ENCODE assay signal across 9 mouse cellular contexts in genomic region chr1:92680668-92681603, GRCm38 (mm10). TPM values are rescaled to one million over a fixed set of nuclear protein-coding genes. Genes with fewer than 3 reads are reported as not detected.
DNase-seq lines count a peak whose midpoint lies in the region; ATAC-seq and TF ChIP-seq lines count a peak whose summit lies in the region.
"Had no signal": no experiment of that assay in that cellular context is flagged by ENCODE, and none has a peak within 500 bp of the region (broad histone marks: within the 10 kb centered on the region; RNA-seq: fewer than 3 reads in every experiment).

No protein-coding gene starts in this region.

- H3K4me3 ChIP-seq in hindbrain, postnatal 0 days (ENCODE audit: low read length) = no peak overlapping the region
- no peak overlapping the region for H3K4me3 ChIP-seq in midbrain, embryonic 13.5 days (replicated peaks)

- no peaks in the 10 kb centered on the region for H3K36me3 ChIP-seq in hindbrain, postnatal 0 days (ENCODE audit: insufficient read depth, low read length)
- H3K36me3 ChIP-seq in midbrain, embryonic 13.5 days = no peaks in the 10 kb centered on the region

- H3K4me2 ChIP-seq in hindbrain, postnatal 0 days (ENCODE audit: low read depth, low read length) = peak overlapping the region; percentile 22; the same call in 1 of the 2 replicates
- H3K4me2 ChIP-seq in midbrain, embryonic 13.5 days (replicated peaks) = peak overlapping the region; percentile 17; the same call in 1 of the 2 replicates

- TF ChIP-seq CTCF in Patski (IDR thresholded peaks at IDR 0.05) = no peak
- TF ChIP-seq CTCF in hindbrain, postnatal 0 days (IDR thresholded peaks at IDR 0.05; ENCODE audit: low read depth) = peak; percentile 40

- CTCF ChIA-PET in Patski (lab: Charles Lee) = interaction anchor here (0.9 to 1.4 kb wide), 5 partner anchors 10 to 152 kb away, joined by 3 to 4 read pairs (median 3); partner anchors contain the start of gene Otos

- 0 out of 2 replicates have a peak, but pooled peaks cover 8% of the 10 kb centered on the region for H3K4me1 ChIP-seq in hindbrain, postnatal 0 days (ENCODE audit: insufficient read depth, low read length)
- H3K4me1 ChIP-seq in midbrain, embryonic 13.5 days (replicated peaks) = peaks cover 14% of the 10 kb centered on the region

- WGBS in hindbrain, postnatal 0 days = 15% methylated on average over 16 of the region's 16 CpGs
- 17% methylated on average over 16 of the region's 16 CpGs for WGBS in midbrain, embryonic 13.5 days

- H3K27me3 ChIP-seq in Patski = no peaks in the 10 kb centered on the region
- no peaks in the 10 kb centered on the region for H3K27me3 ChIP-seq in hindbrain, postnatal 0 days (ENCODE audit: insufficient read depth, low read length)
- no peaks in the 10 kb centered on the region for H3K27me3 ChIP-seq in midbrain, embryonic 13.5 days

- H3K27ac ChIP-seq in hindbrain, postnatal 0 days = no peak overlapping the region
- peak overlapping the region; percentile 2; the same call in 1 of the 2 replicates for H3K27ac ChIP-seq in midbrain, embryonic 13.5 days
- H3K27ac ChIP-seq: macrophage had no signal

- no peak overlapping the region for H3K9ac ChIP-seq in hindbrain, postnatal 0 days (replicated peaks; ENCODE audit: low read length)
- no peak overlapping the region for H3K9ac ChIP-seq in midbrain, embryonic 13.5 days (replicated peaks)

- no peaks in the 10 kb centered on the region for H3K9me3 ChIP-seq in hindbrain, postnatal 0 days (ENCODE audit: low read length)
- no peaks in the 10 kb centered on the region for H3K9me3 ChIP-seq in midbrain, embryonic 13.5 days

- DNase-seq in Patski (ENCODE audit: low read depth, low spot score) = peak; percentile 58
- DNase-seq in embryo, embryonic 11 days = peak; percentile 55
- peak; percentile 69 for DNase-seq in hindbrain, postnatal 0 days (ENCODE audit: low spot score)
- no peak for DNase-seq in spleen, adult 18-20 months
- DNase-seq in urinary bladder, postnatal 10 days (ENCODE audit: low spot score) = no peak
- DNase-seq in adrenal gland, adult 8-10 months = no peak
- no peak for DNase-seq in left cerebral cortex, postnatal 36 days (ENCODE audit: low spot score in 2 of 2)

- intact Hi-C loops in left cerebral cortex, postnatal 36 days (cut with DNase I) = no loop called here

- POLR2A ChIA-PET in Patski (lab: Charles Lee) = interaction anchor here (0.7 to 0.9 kb wide), 2 partner anchors 16 to 116 kb away, joined by 3 to 5 read pairs; no protein-coding TSS in a partner anchor

- in situ Hi-C loops in Patski (cut with MboI; ENCODE audit: low pct_unique_long_range_greater_than_20kb) = no loop called here

- peak; percentile 74 for ATAC-seq in Patski
- ATAC-seq in hindbrain, postnatal 0 days = peak; percentile 81
- peak; percentile 76 for ATAC-seq in midbrain, embryonic 13.5 days

RNA-seq across cellular contexts. Expression of gene Otos, which starts 32.3 kb away (rescaled TPM):
- polyA plus RNA-seq in Patski (2021) = 0.08 TPM
- total RNA-seq in hindbrain, postnatal 0 days (2014; rRNA removed) = not detected in 2 replicates
- polyA plus RNA-seq in hindbrain, postnatal 0 days (2015; fragmentation: Nextera tagmentation; extraction: Ambion mirVana) = 0.81 and 0.88 TPM in 2 replicates
- 0.11 and 0.34 TPM in 2 replicates for polyA plus RNA-seq in midbrain, embryonic 13.5 days (2015; fragmentation: Nextera tagmentation; extraction: Ambion mirVana)
- under 1 TPM in 1 of 4 experiments, not detected in 3; 0.56 TPM for total RNA-seq in adrenal gland, adult 8-10 months (2022)
- total RNA-seq in left cerebral cortex, postnatal 36 days (2021) = not detected
- polyA plus RNA-seq: macrophage had no signal

RNA-seq across cellular contexts. Expression of gene Cops9, which starts 39.2 kb away (rescaled TPM):
- 240 TPM for polyA plus RNA-seq in Patski (2021)
- 201 and 223 TPM in 2 replicates for total RNA-seq in hindbrain, postnatal 0 days (2014; rRNA removed)
- polyA plus RNA-seq in hindbrain, postnatal 0 days (2015; fragmentation: Nextera tagmentation; extraction: Ambion mirVana) = 641 and 676 TPM in 2 replicates
- polyA plus RNA-seq in midbrain, embryonic 13.5 days (2015; fragmentation: Nextera tagmentation; extraction: Ambion mirVana) = 576 and 596 TPM in 2 replicates
- 100 to 1,000 TPM; 279 to 327 (median 313) TPM for total RNA-seq in adrenal gland, adult 8-10 months (2022)
- total RNA-seq in left cerebral cortex, postnatal 36 days (2021) = 100 to 1,000 TPM; 233 to 246 TPM

Comparison
In these comparisons a context has a peak if more than half of its experiments do, and no peak if none do; other contexts are left out.
1. DNase-seq: peak in Patski (single experiment), embryo, embryonic 11 days (single experiment) and hindbrain, postnatal 0 days (single experiment); none in spleen, adult 18-20 months (0 of 2), urinary bladder, postnatal 10 days (single experiment), adrenal gland, adult 8-10 months (single experiment) and left cerebral cortex, postnatal 36 days (0 of 2).
2. Peak in every context shown above with its lines, with median percentiles within 50 percentile points of each other: ATAC-seq.